In genomic region chrX:75949694-75950093, GRCm38 (mm10) we compare ENCODE assay signal across 23 mouse cellular contexts.
A peak's percentile ranks its signal among the peaks of the same experiment; 100 is the strongest.
DNase-seq lines count a peak whose midpoint lies in the region; ATAC-seq lines count a peak whose summit lies in the region.
"Had no signal": no experiment of that assay in that cellular context is flagged by ENCODE, and none has a peak within 500 bp of the region (broad histone marks: within the 10 kb centered on the region; RNA-seq: fewer than 3 reads in every experiment).

No protein-coding gene starts in this region.

- no peaks in the 10 kb centered on the region for H3K9me3 ChIP-seq in hindbrain, embryonic 14.5 days (ENCODE audit: control insufficient read depth, low read length)
- no peaks in the 10 kb centered on the region for H3K9me3 ChIP-seq in hindbrain, embryonic 12.5 days (replicated peaks)
- no peaks in the 10 kb centered on the region for H3K9me3 ChIP-seq in midbrain, embryonic 12.5 days
- peaks cover 4% of the 10 kb centered on the region; the same call in 1 of the 2 replicates for H3K9me3 ChIP-seq in midbrain, embryonic 10.5 days (replicated peaks)
- H3K9me3 ChIP-seq: forebrain, embryonic 13.5 days; hindbrain, embryonic 15.5 days; limb, embryonic 13.5 days; liver, embryonic 13.5 days; neural tube, embryonic 13.5 days had no signal

- peak; percentile 24 for DNase-seq in embryo, embryonic 10.5 days (ENCODE audit: low spot score)
- DNase-seq in embryo, embryonic 10 days (ENCODE audit: low spot score): no peak
- DNase-seq in hindbrain, embryonic 14.5 days (ENCODE audit: low spot score): peak; percentile 27
- no peak for DNase-seq in midbrain, embryonic 10.5 days (ENCODE audit: low spot score)
- peak; percentile 6 for DNase-seq in lung, postnatal 36 days
- DNase-seq: adrenal gland, postnatal 10 days; gastrocnemius, postnatal 36 days; kidney, postnatal 14 days; layer of hippocampus, postnatal 36 days; liver, embryonic 13.5 days; thymus, postnatal 25 days had no signal

- no peak overlapping the region for H3K4me3 ChIP-seq in hindbrain, embryonic 14.5 days (replicated peaks; ENCODE audit: low read length)
- H3K4me3 ChIP-seq in hindbrain, embryonic 12.5 days: no peak overlapping the region
- H3K4me3 ChIP-seq in midbrain, embryonic 12.5 days: no peak overlapping the region
- no peak overlapping the region for H3K4me3 ChIP-seq in midbrain, embryonic 10.5 days
- H3K4me3 ChIP-seq: erythroblast, embryonic 14.5 days; forebrain, embryonic 13.5 days; hindbrain, embryonic 15.5 days; layer of hippocampus, adult 2 months; limb, embryonic 13.5 days; liver, embryonic 13.5 days; neural tube, embryonic 13.5 days had no signal

- H3K27ac ChIP-seq in hindbrain, embryonic 14.5 days: no peak overlapping the region
- H3K27ac ChIP-seq in hindbrain, embryonic 12.5 days: no peak overlapping the region
- no peak overlapping the region for H3K27ac ChIP-seq in midbrain, embryonic 12.5 days (replicated peaks)
- H3K27ac ChIP-seq in midbrain, embryonic 10.5 days (replicated peaks): no peak overlapping the region
- H3K27ac ChIP-seq: forebrain, embryonic 13.5 days; hindbrain, embryonic 15.5 days; layer of hippocampus, adult 2 months; limb, embryonic 13.5 days; liver, embryonic 13.5 days; neural tube, embryonic 13.5 days had no signal

- H3K9ac ChIP-seq in hindbrain, embryonic 14.5 days: no peak overlapping the region
- no peak overlapping the region for H3K9ac ChIP-seq in hindbrain, embryonic 12.5 days
- no peak overlapping the region for H3K9ac ChIP-seq in midbrain, embryonic 12.5 days (replicated peaks)
- H3K9ac ChIP-seq: forebrain, embryonic 13.5 days; hindbrain, embryonic 15.5 days; limb, embryonic 13.5 days; liver, embryonic 13.5 days; neural tube, embryonic 13.5 days had no signal

- no peaks in the 10 kb centered on the region for H3K36me3 ChIP-seq in hindbrain, embryonic 14.5 days (replicated peaks; ENCODE audit: control insufficient read depth, insufficient read depth)
- no peaks in the 10 kb centered on the region for H3K36me3 ChIP-seq in hindbrain, embryonic 12.5 days
- no peaks in the 10 kb centered on the region for H3K36me3 ChIP-seq in midbrain, embryonic 12.5 days
- no peaks in the 10 kb centered on the region for H3K36me3 ChIP-seq in midbrain, embryonic 10.5 days
- H3K36me3 ChIP-seq: G1E; hindbrain, embryonic 15.5 days; limb, embryonic 13.5 days; liver, embryonic 13.5 days; neural tube, embryonic 13.5 days had no signal

- no peak for ATAC-seq in hindbrain, embryonic 14.5 days (ENCODE audit: low FRiP score)
- ATAC-seq in hindbrain, embryonic 12.5 days (ENCODE audit: low FRiP score): no peak
- ATAC-seq in midbrain, embryonic 12.5 days (ENCODE audit: low FRiP score, low read depth): 0 out of 2 replicates have a peak, but pooled peaks have one; percentile 27
- ATAC-seq in frontal cortex, adult (ENCODE audit: low TSS enrichment): no peak
- ATAC-seq: activated CD4-positive, CD25-positive, alpha-beta regulatory T cell, adult 4 months; forebrain, embryonic 13.5 days; intestine, postnatal 0 days had no signal

- H3K27me3 ChIP-seq in hindbrain, embryonic 14.5 days (ENCODE audit: control insufficient read depth, insufficient read depth, low read length): no peaks in the 10 kb centered on the region
- H3K27me3 ChIP-seq in hindbrain, embryonic 12.5 days: no peaks in the 10 kb centered on the region
- H3K27me3 ChIP-seq in midbrain, embryonic 12.5 days: no peaks in the 10 kb centered on the region
- no peaks in the 10 kb centered on the region for H3K27me3 ChIP-seq in midbrain, embryonic 10.5 days (ENCODE audit: low read depth, poor library complexity, severe bottlenecking)
- H3K27me3 ChIP-seq: forebrain, embryonic 13.5 days; hindbrain, embryonic 15.5 days; limb, embryonic 13.5 days; liver, embryonic 13.5 days; neural tube, embryonic 13.5 days had no signal

- no peak overlapping the region for H3K4me2 ChIP-seq in hindbrain, embryonic 14.5 days (replicated peaks)
- no peak overlapping the region for H3K4me2 ChIP-seq in hindbrain, embryonic 12.5 days (replicated peaks)
- no peak overlapping the region for H3K4me2 ChIP-seq in midbrain, embryonic 12.5 days (replicated peaks)
- H3K4me2 ChIP-seq: forebrain, embryonic 13.5 days; hindbrain, embryonic 15.5 days; limb, embryonic 13.5 days; liver, embryonic 13.5 days; neural tube, embryonic 13.5 days had no signal

- no peaks in the 10 kb centered on the region for H3K4me1 ChIP-seq in hindbrain, embryonic 14.5 days (replicated peaks; ENCODE audit: control insufficient read depth, insufficient read depth, low read length)
- no peaks in the 10 kb centered on the region for H3K4me1 ChIP-seq in hindbrain, embryonic 12.5 days
- no peaks in the 10 kb centered on the region for H3K4me1 ChIP-seq in midbrain, embryonic 12.5 days
- H3K4me1 ChIP-seq in midbrain, embryonic 10.5 days: no peaks in the 10 kb centered on the region
- H3K4me1 ChIP-seq: forebrain, embryonic 13.5 days; hindbrain, embryonic 15.5 days; limb, embryonic 13.5 days; liver, embryonic 13.5 days; neural tube, embryonic 13.5 days had no signal

Comparison
In these comparisons a context has a peak if more than half of its experiments do, and no peak if none do; other contexts are left out.
1. DNase-seq: peak in embryo, embryonic 10.5 days (single experiment), hindbrain, embryonic 14.5 days (single experiment) and lung, postnatal 36 days (single experiment); none in embryo, embryonic 10 days (single experiment) and midbrain, embryonic 10.5 days (single experiment).